Mouse (Mus musculus) mesoderm, embryonic 11.5 days (tissue): ENCODE data around the gene Hist1h3b.
A peak's percentile ranks its signal among the peaks of the same experiment; 100 is the strongest.

Experiments used
- DNase-seq: peaks from one replicate; pipeline ENCODE4 v3.0.0-alpha.2; 2012; ENCODE audit warnings: low read depth, low spot score

Gene Hist1h3b

DNA sequence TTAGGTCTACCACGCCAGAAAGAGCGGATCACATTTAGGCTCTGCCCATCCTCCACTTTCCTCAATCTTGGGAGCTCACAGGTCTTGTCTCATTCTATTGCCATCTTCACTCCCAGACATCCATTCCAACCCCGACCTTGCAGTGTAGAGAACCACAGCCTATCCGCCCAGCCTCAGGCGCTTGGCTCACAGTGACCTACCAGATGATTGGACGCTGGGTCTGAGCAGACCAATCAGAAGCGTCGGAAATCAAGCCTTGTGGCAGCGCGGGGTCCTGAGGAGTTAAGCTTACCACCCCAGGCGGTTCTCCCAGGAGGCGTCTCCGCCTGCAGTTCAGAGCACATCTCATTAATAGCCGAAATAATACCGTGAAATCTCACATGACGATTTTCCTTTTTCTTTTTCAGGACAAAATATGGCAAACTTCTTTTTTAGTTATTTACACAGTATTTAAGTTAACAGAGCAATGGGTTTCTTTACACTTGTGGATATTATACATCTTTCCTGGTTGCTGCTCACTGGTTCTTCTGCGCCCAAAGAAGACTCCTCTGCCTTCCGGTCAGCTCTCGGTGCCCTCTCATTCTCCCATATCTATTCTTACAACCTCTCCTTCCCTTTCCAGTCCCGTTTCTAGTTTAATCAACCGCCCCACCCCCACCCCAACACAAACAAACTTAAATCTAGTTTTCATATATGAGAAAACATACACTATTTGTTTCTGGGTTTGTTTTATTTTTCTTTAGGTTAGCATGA, 20.7 kb downstream of the Hist1h3b start:
- DNase-seq: peak; percentile 81

- no peak for DNase-seq
Observed at GRCm38 (mm10) chr13:23778339-23778738, 26.3 kb downstream of the Hist1h3b start.

DNA sequence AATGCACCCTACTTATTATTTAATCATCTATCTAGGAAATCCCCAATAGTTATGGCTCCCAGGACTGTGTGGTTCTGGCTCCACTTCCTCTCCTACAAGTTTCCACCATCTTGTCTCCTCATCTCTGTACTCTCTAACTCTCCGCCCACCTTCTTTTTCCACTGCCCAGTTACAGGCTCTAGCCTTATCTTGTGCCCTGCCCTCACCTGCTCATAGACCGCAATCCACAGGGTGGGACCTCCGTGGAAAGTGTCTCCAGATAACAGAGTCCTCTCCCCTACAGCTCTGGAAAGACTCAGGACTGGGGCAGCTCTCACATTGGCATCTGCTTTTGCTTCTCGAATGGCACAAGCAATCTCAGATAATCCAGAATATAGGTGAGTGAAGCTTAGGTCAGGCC, 27.0 kb downstream of the Hist1h3b start:
- DNase-seq: no peak

DNA sequence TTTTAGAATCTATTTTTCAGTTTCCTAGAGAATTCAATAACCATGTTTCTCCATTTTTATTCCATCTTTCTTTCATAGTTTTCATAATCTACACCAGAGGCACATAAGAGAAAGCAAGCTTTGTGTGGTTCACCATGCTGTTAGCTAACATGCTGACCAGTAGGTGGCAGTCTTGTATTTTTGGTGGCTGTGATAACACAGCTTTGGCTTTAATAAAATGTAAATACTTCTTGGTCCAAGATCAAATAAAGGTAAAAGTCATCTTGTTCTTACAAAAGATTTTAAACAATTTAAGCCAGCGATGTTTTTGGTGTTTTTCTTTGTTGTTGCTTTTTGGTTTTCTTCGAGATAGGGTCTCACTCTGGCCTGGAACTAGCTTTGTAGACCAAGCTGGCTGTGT, 40.5 kb downstream of the Hist1h3b start:
- DNase-seq: peak; percentile 66

DNA sequence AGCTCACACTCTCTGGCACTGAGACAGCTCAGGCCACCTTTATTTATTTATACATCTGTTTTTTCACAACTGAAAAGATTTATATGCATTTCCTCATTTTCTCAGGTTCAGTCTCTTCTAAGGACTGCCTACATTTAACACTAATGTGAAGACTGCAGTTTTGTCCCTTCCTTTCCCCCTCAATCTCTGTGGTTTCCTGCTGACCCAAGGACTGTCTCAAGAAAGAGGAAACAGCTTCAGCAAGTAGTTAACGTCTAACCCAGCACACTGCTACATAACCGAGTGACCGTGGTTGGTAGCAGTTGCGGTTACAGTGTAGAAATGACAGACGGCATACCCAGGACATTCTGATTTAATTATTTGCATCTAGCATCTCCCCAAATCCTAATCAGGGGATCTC, 47.3 kb downstream of the Hist1h3b start:
- DNase-seq: no peak
